Comparison of ENCODE assay signal across 8 mouse cellular contexts in the genomic region with DNA sequence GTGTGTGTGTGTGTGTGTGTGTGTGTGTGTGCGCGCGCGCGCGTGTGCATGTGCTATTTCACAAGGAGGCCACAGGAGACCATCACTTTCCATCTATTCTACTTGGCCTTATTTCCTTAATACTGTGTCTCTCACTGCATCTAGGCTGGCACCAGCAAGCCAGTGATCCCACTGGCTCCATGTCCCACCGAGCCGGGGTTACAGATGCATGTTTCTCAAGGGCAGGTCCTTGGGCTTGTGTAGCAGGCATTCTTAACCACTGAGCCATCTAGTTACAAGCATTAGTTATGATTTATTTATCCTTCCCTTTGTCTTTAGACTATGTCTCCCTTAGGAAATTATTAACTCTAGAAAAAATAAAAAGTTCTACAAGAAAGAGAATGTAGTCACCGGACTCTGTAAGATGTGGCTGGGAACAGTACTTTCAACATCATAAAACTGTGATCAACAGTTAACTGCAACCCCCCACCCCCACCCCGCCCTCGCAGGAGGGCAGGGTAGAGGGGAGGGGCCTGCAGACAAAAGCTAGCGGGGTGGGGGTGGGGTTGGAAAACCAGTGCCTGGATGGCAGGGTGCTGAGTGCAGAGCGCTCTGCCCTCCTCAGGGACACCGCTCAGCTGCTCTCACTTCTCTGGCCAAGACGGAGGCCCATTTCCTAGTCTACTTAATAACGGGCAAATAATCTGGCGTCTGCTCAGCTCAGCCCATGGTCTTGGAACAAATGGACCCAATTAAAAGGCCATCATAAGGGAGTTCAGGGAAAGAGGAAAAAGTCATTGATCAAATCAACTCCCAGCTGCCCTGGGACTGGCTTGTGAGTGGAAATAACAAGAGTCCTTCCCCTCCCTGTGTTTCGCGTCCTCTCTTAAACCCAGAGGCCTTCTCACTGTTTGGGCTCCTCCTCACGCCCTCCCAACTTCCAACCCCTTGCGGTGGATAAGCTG. TPM values are rescaled to one million over a fixed set of nuclear protein-coding genes. Genes with fewer than 3 reads are reported as not detected.
DNase-seq lines count a peak whose midpoint lies in the region; ATAC-seq lines count a peak whose summit lies in the region.

No protein-coding gene starts in this region.

- H3K4me1 ChIP-seq in embryonic facial prominence, embryonic 10.5 days: peaks cover 24% of the 10 kb centered on the region

- 36% methylated on average over 21 of the region's 21 CpGs for WGBS in embryonic facial prominence, embryonic 10.5 days

- no peaks in the 10 kb centered on the region for H3K36me3 ChIP-seq in embryonic facial prominence, embryonic 10.5 days (replicated peaks)

- H3K9me3 ChIP-seq in embryonic facial prominence, embryonic 10.5 days: no peaks in the 10 kb centered on the region

- peaks cover 17% of the 10 kb centered on the region for H3K27me3 ChIP-seq in embryonic facial prominence, embryonic 10.5 days (replicated peaks; ENCODE audit: low read depth, poor library complexity, severe bottlenecking)

- H3K4me3 ChIP-seq in embryonic facial prominence, embryonic 10.5 days: 0 out of 2 replicates have a peak overlapping the region, but pooled peaks have one; percentile 16

- peak; percentile 93 for DNase-seq in heart, adult 11 months
- DNase-seq in heart, adult 18-20 months: no peak
- peak; percentile 62 for DNase-seq in embryonic facial prominence, embryonic 10.5 days (ENCODE audit: low spot score)
- DNase-seq in kidney, adult 9 months: peak; percentile 40
- DNase-seq in lung, postnatal 10 days: peak; percentile 73
- no peak for DNase-seq in frontal cortex, postnatal 10 days (ENCODE audit: low spot score in 2 of 2)
- no peak for DNase-seq in frontal cortex, adult 2 months (ENCODE audit: extremely low spot score in 1 of 2, low spot score in 1 of 2)

- no peak for ATAC-seq in CD4-positive, CD25-positive, alpha-beta regulatory T cell, adult 4 months

- peak overlapping the region; percentile 72 for H3K27ac ChIP-seq in embryonic facial prominence, embryonic 10.5 days (replicated peaks)

RNA-seq across cellular contexts. Expression of a gene that starts 10.3 kb away (rescaled TPM):
- total RNA-seq in heart, adult 18-20 months (2021): 1 to 10 TPM; 3.2 TPM
- polyA plus RNA-seq in embryonic facial prominence, embryonic 10.5 days (2016; fragmentation: Nextera tagmentation; extraction: Ambion mirVana): 1.8 and 3.0 TPM in 2 replicates
- 3.4 and 4.1 TPM in 2 replicates for polyA plus RNA-seq in frontal cortex, adult 2 months (2012; rRNA removed)
- not detected for polyA plus RNA-seq in CD4-positive, CD25-positive, alpha-beta regulatory T cell, adult 4 months (2017; shearing (Covaris generic))

RNA-seq across cellular contexts. Expression of a gene that starts 27.9 kb away (rescaled TPM):
- 10 to 100 TPM; 19.5 to 20.1 TPM for total RNA-seq in heart, adult 18-20 months (2021)
- polyA plus RNA-seq in embryonic facial prominence, embryonic 10.5 days (2016; fragmentation: Nextera tagmentation; extraction: Ambion mirVana): 0.31 and 0.50 TPM in 2 replicates
- 0.57 and 0.58 TPM in 2 replicates for polyA plus RNA-seq in frontal cortex, adult 2 months (2012; rRNA removed)
- not detected for polyA plus RNA-seq in CD4-positive, CD25-positive, alpha-beta regulatory T cell, adult 4 months (2017; shearing (Covaris generic))

RNA-seq across cellular contexts. Expression of a gene that starts 52.8 kb away (rescaled TPM):
- 10 to 100 TPM; 23.6 to 24.8 TPM for total RNA-seq in heart, adult 18-20 months (2021)
- 9.3 and 9.8 TPM in 2 replicates for polyA plus RNA-seq in embryonic facial prominence, embryonic 10.5 days (2016; fragmentation: Nextera tagmentation; extraction: Ambion mirVana)
- 74.9 and 86.0 TPM in 2 replicates for polyA plus RNA-seq in frontal cortex, adult 2 months (2012; rRNA removed)
- not detected for polyA plus RNA-seq in CD4-positive, CD25-positive, alpha-beta regulatory T cell, adult 4 months (2017; shearing (Covaris generic))

Comparison
In these comparisons a context has a peak if more than half of its experiments do, and no peak if none do; other contexts are left out.
1. DNase-seq: peak in heart, adult 11 months (single experiment), embryonic facial prominence, embryonic 10.5 days (single experiment), kidney, adult 9 months (single experiment) and lung, postnatal 10 days (single experiment); none in heart, adult 18-20 months (0 of 2), frontal cortex, postnatal 10 days (0 of 2) and frontal cortex, adult 2 months (0 of 2).
2. RNA of a gene that starts 52.8 kb away (polyA plus RNA-seq): 74.9 to 86.0 TPM in frontal cortex, adult 2 months and 9.3 to 9.8 TPM in embryonic facial prominence, embryonic 10.5 days; not detected in CD4-positive, CD25-positive, alpha-beta regulatory T cell, adult 4 months; every median in the first group is over 10 times any median in the second.